Mouse (Mus musculus): ENCODE data around the gene Sucnr1. TPM values are rescaled to one million over a fixed set of nuclear protein-coding genes. Genes with fewer than 3 reads are reported as not detected.

Sucnr1 gene
- polyA plus RNA-seq (2012; rRNA removed), result 0.41 and 0.67 TPM in 2 replicates

DNA sequence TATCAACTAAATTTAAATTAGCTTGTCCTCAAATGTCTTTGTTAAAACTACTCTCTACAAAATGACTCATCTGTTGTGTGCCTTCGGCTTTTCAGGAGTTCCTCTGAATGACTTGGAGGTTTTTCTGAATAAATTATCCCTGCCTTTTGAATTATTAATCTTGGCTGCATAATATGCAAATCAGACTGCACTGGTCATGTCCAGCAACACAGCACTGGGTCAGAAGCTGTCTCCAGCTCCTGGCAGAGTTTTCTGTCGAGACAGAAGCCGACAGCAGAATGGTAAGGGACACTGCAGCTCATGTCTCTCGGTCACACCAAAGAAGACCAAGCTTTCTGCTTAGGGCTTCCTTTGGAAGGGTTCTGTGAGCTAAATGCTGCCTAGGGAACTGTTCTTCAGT, at the start of gene Sucnr1:
Gene Sucnr1, plus strand, starts transcription at position 222 of the 400 bp plus-strand sequence.
- no peak for DNase-seq
- WGBS, result 79% methylated on average over 4 of the region's 4 CpGs
- no peak within 1 kb of the TSS for H3K27ac ChIP-seq (ENCODE audit: control insufficient read depth, insufficient read depth, low read length)
- H3K36me3 ChIP-seq (ENCODE audit: control insufficient read depth, insufficient read depth, low read length), result no peaks in the 10 kb centered on the region
- H3K27me3 ChIP-seq (ENCODE audit: control insufficient read depth, insufficient read depth, low read length), result no peaks in the 10 kb centered on the region
- H3K4me3 ChIP-seq (ENCODE audit: control insufficient read depth, insufficient read depth, low read length), result no peak within 1 kb of the TSS
- H3K4me1 ChIP-seq (replicated peaks; ENCODE audit: control insufficient read depth, insufficient read depth, low read length), result no peaks in the 10 kb centered on the region
- no peak for TF ChIP-seq CTCF (IDR thresholded peaks at IDR 0.05; ENCODE audit: borderline replicate concordance, control insufficient read depth, extremely low read depth, insufficient read depth, low read length, poor library complexity)

DNA sequence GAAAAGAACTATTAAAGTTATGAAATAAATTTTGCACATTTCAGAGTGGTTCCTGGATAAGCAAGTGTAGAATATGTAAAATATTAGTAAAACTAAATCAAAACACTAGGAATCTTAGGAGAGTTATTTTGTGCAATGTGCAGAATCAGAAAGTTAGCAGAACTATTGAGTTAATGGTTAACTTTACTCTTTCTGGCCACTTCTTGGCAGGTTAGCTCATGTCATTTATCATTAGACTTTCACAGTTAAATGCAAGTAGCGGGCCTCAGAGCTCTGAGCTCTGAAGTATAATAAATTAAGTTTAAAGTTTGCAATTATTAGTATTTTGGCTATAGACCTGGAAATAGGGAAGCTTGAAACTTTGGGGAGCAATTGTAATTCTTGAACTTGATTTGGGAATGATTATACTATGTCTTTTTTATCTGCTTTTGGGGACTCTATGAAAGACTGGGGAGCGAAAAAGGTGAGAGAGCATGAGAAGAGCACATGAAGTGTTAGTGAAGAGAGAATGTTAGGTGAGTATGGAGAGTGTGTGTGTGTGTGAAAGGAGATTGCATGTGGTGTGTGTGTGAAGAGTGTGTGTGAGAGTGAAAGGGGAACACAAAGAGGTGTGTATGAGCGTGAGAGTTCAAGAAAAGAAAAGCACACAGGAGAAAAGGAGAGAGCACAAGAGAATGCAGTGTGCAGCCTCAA, 35.3 kb upstream of the Sucnr1 start:
- H3K27me3 ChIP-seq (ENCODE audit: control insufficient read depth, insufficient read depth, low read length), result no peaks in the 10 kb centered on the region
- no peak for DNase-seq
- WGBS, result 93% methylated on average over 3 of the region's 3 CpGs
- TF ChIP-seq CTCF (IDR thresholded peaks at IDR 0.05; ENCODE audit: borderline replicate concordance, control insufficient read depth, extremely low read depth, insufficient read depth, low read length, poor library complexity) (no peak), POLR2A (IDR thresholded peaks at IDR 0.05; ENCODE audit: control insufficient read depth, extremely low read depth, insufficient read depth, low read length, poor library complexity) (no peak)
- H3K36me3 ChIP-seq (ENCODE audit: control insufficient read depth, insufficient read depth, low read length), result no peaks in the 10 kb centered on the region
- H3K27ac ChIP-seq (ENCODE audit: control insufficient read depth, insufficient read depth, low read length), result no peak overlapping the region
- H3K4me3 ChIP-seq (ENCODE audit: control insufficient read depth, insufficient read depth, low read length), result no peak overlapping the region
- H3K4me1 ChIP-seq (replicated peaks; ENCODE audit: control insufficient read depth, insufficient read depth, low read length), result no peaks in the 10 kb centered on the region

DNA sequence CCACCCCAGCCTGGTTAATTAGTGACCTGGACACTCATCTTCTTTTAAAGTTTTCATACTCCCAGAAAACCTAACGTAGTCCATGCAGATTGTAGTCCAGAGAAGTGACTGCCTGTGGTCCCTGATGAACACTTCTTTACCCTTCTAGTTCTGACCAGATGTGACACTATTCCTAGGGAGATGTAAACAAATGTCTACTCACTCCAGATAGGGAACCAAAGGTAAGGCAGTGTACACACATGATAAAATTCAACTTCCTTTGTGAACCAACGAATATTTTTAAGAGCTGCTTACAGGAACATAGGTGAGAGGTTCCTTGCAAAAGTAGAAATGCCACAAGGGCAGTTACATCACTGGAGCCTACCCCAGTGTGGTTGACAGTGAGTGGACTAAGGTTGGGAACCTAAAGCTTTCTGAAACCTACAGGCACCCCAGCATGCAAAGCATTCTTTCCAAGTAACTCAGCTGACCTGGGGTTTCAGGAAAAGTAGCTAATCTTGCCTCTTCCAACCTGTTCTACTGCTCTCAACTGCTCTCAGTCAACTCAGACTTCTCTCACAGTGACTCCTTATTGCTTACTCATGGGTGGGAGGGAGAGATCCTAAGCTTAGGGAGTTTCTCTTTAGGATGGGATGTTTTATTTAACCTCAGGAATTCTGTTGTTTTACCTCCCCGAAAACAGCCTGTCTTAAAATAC, 28.3 kb upstream of the Sucnr1 start:
- H3K36me3 ChIP-seq (ENCODE audit: control insufficient read depth, insufficient read depth, low read length), result no peaks in the 10 kb centered on the region
- TF ChIP-seq POLR2A (IDR thresholded peaks at IDR 0.05; ENCODE audit: control insufficient read depth, extremely low read depth, insufficient read depth, low read length, poor library complexity) (no peak), CTCF (IDR thresholded peaks at IDR 0.05; ENCODE audit: borderline replicate concordance, control insufficient read depth, extremely low read depth, insufficient read depth, low read length, poor library complexity) (no peak)
- WGBS, result 69% methylated on average over 3 of the region's 3 CpGs
- no peak overlapping the region for H3K4me3 ChIP-seq (ENCODE audit: control insufficient read depth, insufficient read depth, low read length)
- no peak for DNase-seq
- no peaks in the 10 kb centered on the region for H3K27me3 ChIP-seq (ENCODE audit: control insufficient read depth, insufficient read depth, low read length)
- H3K27ac ChIP-seq (ENCODE audit: control insufficient read depth, insufficient read depth, low read length), result no peak overlapping the region
- no peaks in the 10 kb centered on the region for H3K4me1 ChIP-seq (replicated peaks; ENCODE audit: control insufficient read depth, insufficient read depth, low read length)

DNA sequence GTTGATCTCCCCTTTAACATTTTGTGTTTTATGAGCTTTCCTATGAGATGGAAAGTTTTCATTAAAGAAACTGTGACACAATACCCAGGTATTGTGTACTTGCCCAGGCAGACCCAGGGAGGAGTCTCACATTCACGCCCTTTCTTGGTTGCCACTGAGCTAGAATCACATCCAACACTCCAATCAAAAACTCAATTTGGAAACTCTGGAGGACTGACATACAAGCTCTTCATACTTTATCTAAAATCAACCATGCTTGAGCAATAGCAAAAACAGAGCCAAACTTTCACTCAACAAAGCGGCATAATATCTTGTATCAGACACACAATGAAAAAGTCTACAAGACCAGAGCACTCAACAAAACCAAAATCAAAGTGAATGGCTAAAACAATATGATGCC, 27.7 kb upstream of the Sucnr1 start:
- DNase-seq, result no peak
- H3K27ac ChIP-seq (ENCODE audit: control insufficient read depth, insufficient read depth, low read length), result no peak overlapping the region
- no peaks in the 10 kb centered on the region for H3K27me3 ChIP-seq (ENCODE audit: control insufficient read depth, insufficient read depth, low read length)
- WGBS, result 95% methylated on average over 2 of the region's 2 CpGs
- no peaks in the 10 kb centered on the region for H3K4me1 ChIP-seq (replicated peaks; ENCODE audit: control insufficient read depth, insufficient read depth, low read length)
- no peak for TF ChIP-seq CTCF (IDR thresholded peaks at IDR 0.05; ENCODE audit: borderline replicate concordance, control insufficient read depth, extremely low read depth, insufficient read depth, low read length, poor library complexity)
- no peaks in the 10 kb centered on the region for H3K36me3 ChIP-seq (ENCODE audit: control insufficient read depth, insufficient read depth, low read length)
- no peak overlapping the region for H3K4me3 ChIP-seq (ENCODE audit: control insufficient read depth, insufficient read depth, low read length)

DNA sequence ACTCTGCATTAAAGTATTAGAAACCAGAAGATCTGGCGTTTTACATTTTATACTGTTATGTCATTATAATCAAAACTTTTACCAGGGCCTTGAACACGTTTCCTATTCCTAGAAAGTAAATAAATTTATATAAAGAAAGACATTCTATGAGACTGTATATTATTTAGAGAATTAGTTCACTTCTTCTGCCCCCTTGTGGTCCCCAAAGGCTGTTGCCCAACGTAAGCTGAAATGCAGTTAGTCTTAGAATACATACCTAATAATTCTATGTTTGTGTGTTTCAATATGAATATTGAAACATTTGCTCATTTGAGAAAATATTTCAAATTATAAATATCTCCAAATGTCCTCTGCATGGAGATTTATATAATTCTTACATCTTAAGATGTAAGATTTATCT, 25.2 kb upstream of the Sucnr1 start:
- Histone ChIP-seq H3K27me3 (ENCODE audit: control insufficient read depth, insufficient read depth, low read length) (no peaks in the 10 kb centered on the region), H3K36me3 (ENCODE audit: control insufficient read depth, insufficient read depth, low read length) (no peaks in the 10 kb centered on the region), H3K4me1 (replicated peaks; ENCODE audit: control insufficient read depth, insufficient read depth, low read length) (no peaks in the 10 kb centered on the region), H3K27ac (ENCODE audit: control insufficient read depth, insufficient read depth, low read length) (no peak overlapping the region), H3K4me3 (ENCODE audit: control insufficient read depth, insufficient read depth, low read length) (no peak overlapping the region)
- DNase-seq, result no peak
- WGBS, result 58% methylated on average over 3 of the region's 3 CpGs
- no peak for TF ChIP-seq POLR2A (IDR thresholded peaks at IDR 0.05; ENCODE audit: control insufficient read depth, extremely low read depth, insufficient read depth, low read length, poor library complexity)
- no peak for TF ChIP-seq CTCF (IDR thresholded peaks at IDR 0.05; ENCODE audit: borderline replicate concordance, control insufficient read depth, extremely low read depth, insufficient read depth, low read length, poor library complexity)

DNA sequence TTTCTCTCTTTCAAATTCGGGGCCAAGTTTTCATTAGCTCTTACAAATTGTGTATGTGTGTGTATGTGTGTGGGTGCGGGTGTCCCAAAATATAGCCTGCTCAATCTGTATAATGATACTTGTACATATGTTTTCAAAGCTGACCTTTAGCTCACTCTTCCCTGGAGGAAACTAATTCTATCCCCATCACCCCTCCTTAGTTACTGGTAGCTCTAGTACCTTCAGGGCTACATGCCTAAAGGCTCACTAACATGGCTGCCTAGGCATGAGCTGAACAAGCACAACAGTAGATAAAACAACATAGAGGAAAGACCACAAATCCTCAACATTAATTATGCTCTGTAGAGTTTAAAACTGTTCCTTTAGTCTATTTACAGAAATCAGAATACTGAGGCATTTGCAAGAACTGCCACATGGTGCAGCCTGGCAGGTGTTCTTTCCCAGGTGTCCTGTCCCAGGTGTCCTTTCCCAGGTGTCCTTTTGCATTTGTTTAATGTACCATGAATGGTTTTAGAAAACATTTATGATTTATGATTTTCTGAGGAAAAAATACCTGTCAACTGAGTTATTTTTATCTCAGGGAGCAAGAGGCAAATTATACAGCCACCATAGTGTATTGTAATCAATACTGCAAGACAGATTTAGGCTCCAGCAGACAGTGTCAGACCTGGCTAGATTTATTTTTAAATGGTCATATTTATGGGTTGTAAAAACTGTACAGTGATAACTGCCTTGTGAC, 24.4 kb upstream of the Sucnr1 start:
- Histone ChIP-seq H3K4me1 (replicated peaks; ENCODE audit: control insufficient read depth, insufficient read depth, low read length) (no peaks in the 10 kb centered on the region), H3K27ac (ENCODE audit: control insufficient read depth, insufficient read depth, low read length) (no peak overlapping the region), H3K4me3 (ENCODE audit: control insufficient read depth, insufficient read depth, low read length) (no peak overlapping the region), H3K36me3 (ENCODE audit: control insufficient read depth, insufficient read depth, low read length) (no peaks in the 10 kb centered on the region), H3K27me3 (ENCODE audit: control insufficient read depth, insufficient read depth, low read length) (no peaks in the 10 kb centered on the region)
- TF ChIP-seq POLR2A (IDR thresholded peaks at IDR 0.05; ENCODE audit: control insufficient read depth, extremely low read depth, insufficient read depth, low read length, poor library complexity) (no peak), CTCF (IDR thresholded peaks at IDR 0.05; ENCODE audit: borderline replicate concordance, control insufficient read depth, extremely low read depth, insufficient read depth, low read length, poor library complexity) (no peak)
- WGBS, result 92% methylated on average over 2 of the region's 2 CpGs
- DNase-seq, result no peak
